Mouse (Mus musculus): Measurements from ENCODE around the gene Mest. TPM values are rescaled to one million over a fixed set of nuclear protein-coding genes. Genes with fewer than 3 reads are reported as not detected.

Mest gene
- total and polyA plus RNA-seq, 2 experiments from 2014 or later: 146 to 212 TPM

GRCm38 (mm10) chr6:30749042-30749689 lies 25.8 kb downstream of the Mest start:
- TF ChIP-seq CTCF (IDR thresholded peaks at IDR 0.05; ENCODE audit: low read depth): no peak
- no peak overlapping the region for H3K4me3 ChIP-seq (ENCODE audit: low read depth, low read length)
- DNase-seq (no peak), ATAC-seq (no peak)
- no peak overlapping the region for H3K27ac ChIP-seq (ENCODE audit: low read depth, low read length)
- no peak overlapping the region for H3K9ac ChIP-seq
- H3K9me3 ChIP-seq (ENCODE audit: low read length): no peaks in the 10 kb centered on the region
- 54% methylated on average over 2 of the region's 2 CpGs for WGBS
- H3K4me2 ChIP-seq (ENCODE audit: low read depth): no peak overlapping the region
- H3K27me3 ChIP-seq (ENCODE audit: insufficient read depth, low read length): no peaks in the 10 kb centered on the region
- peaks cover 47% of the 10 kb centered on the region for H3K36me3 ChIP-seq (ENCODE audit: insufficient read depth)
- no peaks in the 10 kb centered on the region for H3K4me1 ChIP-seq (ENCODE audit: insufficient read depth)

- no peaks in the 10 kb centered on the region for H3K4me1 ChIP-seq (ENCODE audit: insufficient read depth)
- H3K4me3 ChIP-seq (ENCODE audit: low read depth, low read length): no peak overlapping the region
- H3K9ac ChIP-seq: no peak overlapping the region
- DNase-seq (no peak), ATAC-seq (no peak)
- H3K27me3 ChIP-seq (ENCODE audit: insufficient read depth, low read length): no peaks in the 10 kb centered on the region
- no peaks in the 10 kb centered on the region for H3K9me3 ChIP-seq (ENCODE audit: low read length)
- 69% methylated on average over 1 of the region's 1 CpGs for WGBS
- TF ChIP-seq CTCF (IDR thresholded peaks at IDR 0.05; ENCODE audit: low read depth): no peak
- peaks cover 44% of the 10 kb centered on the region for H3K36me3 ChIP-seq (ENCODE audit: insufficient read depth)
- no peak overlapping the region for H3K4me2 ChIP-seq (ENCODE audit: low read depth)
- H3K27ac ChIP-seq (ENCODE audit: low read depth, low read length): no peak overlapping the region
Observed at GRCm38 (mm10) chr6:30749892-30750291, 26.5 kb downstream of the Mest start.

- no peak overlapping the region for H3K9ac ChIP-seq
- H3K4me2 ChIP-seq (ENCODE audit: low read depth): no peak overlapping the region
- 84% methylated on average over 6 of the region's 6 CpGs for WGBS
- H3K4me1 ChIP-seq (ENCODE audit: insufficient read depth): no peaks in the 10 kb centered on the region
- DNase-seq: no peak
- no peak for ATAC-seq
- no peak for TF ChIP-seq CTCF (IDR thresholded peaks at IDR 0.05; ENCODE audit: low read depth)
- no peaks in the 10 kb centered on the region for H3K27me3 ChIP-seq (ENCODE audit: insufficient read depth, low read length)
- H3K4me3 ChIP-seq (ENCODE audit: low read depth, low read length): no peak overlapping the region
- peaks cover 40% of the 10 kb centered on the region for H3K36me3 ChIP-seq (ENCODE audit: insufficient read depth)
- no peak overlapping the region for H3K27ac ChIP-seq (ENCODE audit: low read depth, low read length)
- H3K9me3 ChIP-seq (ENCODE audit: low read length): no peaks in the 10 kb centered on the region
Observed at GRCm38 (mm10) chr6:30750482-30750881, 27.1 kb downstream of the Mest start.

DNA sequence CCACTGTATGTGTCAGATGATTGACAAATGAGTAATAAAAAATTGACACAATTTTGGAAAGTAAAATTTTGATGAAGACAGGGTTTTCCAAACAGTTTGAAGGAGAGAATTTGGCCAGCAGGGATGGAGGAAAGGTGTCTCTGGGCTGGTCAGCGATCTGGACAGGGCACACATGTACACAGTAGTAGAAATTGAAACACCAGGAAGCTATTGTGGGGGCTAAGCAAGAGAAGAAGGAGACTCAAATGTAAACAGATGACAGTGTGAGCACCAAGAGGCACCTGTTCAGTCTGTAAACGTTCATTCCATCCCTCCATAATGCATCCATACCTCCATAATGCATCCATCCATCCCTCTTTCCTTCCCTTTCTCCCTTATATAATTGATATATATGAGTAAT lies 27.9 kb downstream of the Mest start:
- no peak for DNase-seq
- Histone ChIP-seq H3K4me1 (ENCODE audit: insufficient read depth) (no peaks in the 10 kb centered on the region), H3K27ac (ENCODE audit: low read depth, low read length) (no peak overlapping the region), H3K4me3 (ENCODE audit: low read depth, low read length) (no peak overlapping the region), H3K9me3 (ENCODE audit: low read length) (no peaks in the 10 kb centered on the region), H3K4me2 (ENCODE audit: low read depth) (no peak overlapping the region), H3K27me3 (ENCODE audit: insufficient read depth, low read length) (no peaks in the 10 kb centered on the region), H3K9ac (no peak overlapping the region), H3K36me3 (ENCODE audit: insufficient read depth) (peaks cover 32% of the 10 kb centered on the region)
- WGBS: 81% methylated on average over 2 of the region's 2 CpGs
- no peak for ATAC-seq
- TF ChIP-seq CTCF (IDR thresholded peaks at IDR 0.05; ENCODE audit: low read depth): no peak

MicroRNA genes within 50 kb of the gene (microRNA counts, 519-probe panel; counts per million panel counts)
- microRNA mmu-miR-335-3p (3,618 counts per million, percentile 37 among the panel's probes with 10 or more counts), microRNA mmu-miR-335-5p (6,040 counts per million, percentile 81 among the panel's probes with 10 or more counts)

Small RNAs within 50 kb of the gene (microRNA-seq; reads per million reads assigned to microRNA genes)
- gene Mir335: 30,056 to 31,786 reads per million in 2 experiments

Other genes starting within 250 kb of the Mest start
- gene Tmem209, start 213.8 kb upstream of the Mest start, total RNA-seq (2014; rRNA removed): 44.4 and 49.8 TPM in 2 replicates
- gene Tmem209, start 213.8 kb upstream of the Mest start, polyA plus RNA-seq (2015; fragmentation: Nextera tagmentation; extraction: Ambion mirVana): 19.7 and 24.2 TPM in 2 replicates
- gene Ssmem1, start 213.7 kb upstream of the Mest start, total RNA-seq (2014; rRNA removed): 0.95 and 1.4 TPM in 2 replicates
- 0.29 TPM in 1 of 2 replicates, not detected in the other for gene Ssmem1, start 213.7 kb upstream of the Mest start, polyA plus RNA-seq (2015; fragmentation: Nextera tagmentation; extraction: Ambion mirVana)
- 6.8 and 10.0 TPM in 2 replicates for gene Cpa2, start 182.0 kb upstream of the Mest start, total RNA-seq (2014; rRNA removed)
- 16.6 and 17.1 TPM in 2 replicates for gene Cpa2, start 182.0 kb upstream of the Mest start, polyA plus RNA-seq (2015; fragmentation: Nextera tagmentation; extraction: Ambion mirVana)
- 0.23 and 0.38 TPM in 2 replicates for gene Cpa4, start 155.2 kb upstream of the Mest start, total RNA-seq (2014; rRNA removed)
- 0.58 and 0.88 TPM in 2 replicates for gene Cpa4, start 155.2 kb upstream of the Mest start, polyA plus RNA-seq (2015; fragmentation: Nextera tagmentation; extraction: Ambion mirVana)
- gene Cpa5, start 112.5 kb upstream of the Mest start, total RNA-seq (2014; rRNA removed): not detected in 2 replicates
- gene Cpa5, start 112.5 kb upstream of the Mest start, polyA plus RNA-seq (2015; fragmentation: Nextera tagmentation; extraction: Ambion mirVana): 0.11 TPM in 1 of 2 replicates, not detected in the other
- gene Cpa1, start 84.3 kb upstream of the Mest start, total RNA-seq (2014; rRNA removed): 1.1 TPM in 1 of 2 replicates, not detected in the other
- 0.29 and 0.69 TPM in 2 replicates for gene Cpa1, start 84.3 kb upstream of the Mest start, polyA plus RNA-seq (2015; fragmentation: Nextera tagmentation; extraction: Ambion mirVana)
- gene Cep41, start 29.8 kb upstream of the Mest start, total RNA-seq (2014; rRNA removed): 10.2 and 14.1 TPM in 2 replicates
- gene Cep41, start 29.8 kb upstream of the Mest start, polyA plus RNA-seq (2015; fragmentation: Nextera tagmentation; extraction: Ambion mirVana): 8.8 and 10.6 TPM in 2 replicates
- gene Copg2, start 173.2 kb downstream of the Mest start, total RNA-seq (2014; rRNA removed): 55.9 and 73.0 TPM in 2 replicates
- 22.2 and 24.1 TPM in 2 replicates for gene Copg2, start 173.2 kb downstream of the Mest start, polyA plus RNA-seq (2015; fragmentation: Nextera tagmentation; extraction: Ambion mirVana)
- gene Tsga13, start 192.0 kb downstream of the Mest start, total RNA-seq (2014; rRNA removed): 0.15 TPM in 1 of 2 replicates, not detected in the other
- 0.43 and 0.74 TPM in 2 replicates for gene Tsga13, start 192.0 kb downstream of the Mest start, polyA plus RNA-seq (2015; fragmentation: Nextera tagmentation; extraction: Ambion mirVana)
- 0.54 and 0.95 TPM in 2 replicates for gene Klf14, start 235.5 kb downstream of the Mest start, total RNA-seq (2014; rRNA removed)
- gene Klf14, start 235.5 kb downstream of the Mest start, polyA plus RNA-seq (2015; fragmentation: Nextera tagmentation; extraction: Ambion mirVana): 0.45 and 0.76 TPM in 2 replicates